Mouse (Mus musculus) G1E (cell line): ENCODE data around the gene Aim2.

Experiments used
- CTCF ChIP-seq: IDR thresholded peaks from 2 replicates; pipeline ENCODE4 v1.5.1; 2012; ENCODE audit warnings: low read depth, low read length, inconsistent platforms, mixed read lengths
- GATA1 ChIP-seq: IDR thresholded peaks from 2 replicates; pipeline ENCODE4 v1.6.1; 2012; ENCODE audit warnings: borderline replicate concordance, low read length, inconsistent platforms, mixed read lengths
- GATA2 ChIP-seq: IDR thresholded peaks from 2 replicates; pipeline ENCODE4 v1.6.1; 2012; ENCODE audit warnings: low read depth, low read length, inconsistent platforms, borderline replicate concordance
- POLR2AphosphoS5 ChIP-seq: IDR thresholded peaks from 2 replicates; pipeline ENCODE4 v1.6.1; 2012; ENCODE audit warnings: low read depth, low read length, inconsistent platforms; ENCODE audit not compliant: insufficient replicate concordance
- TAL1 ChIP-seq: conservative IDR thresholded peaks from 2 replicates; pipeline ENCODE4 v1.6.1; 2012; ENCODE audit warnings: low read depth, low read length, inconsistent platforms, mixed read lengths

- TF ChIP-seq CTCF (no peak), POLR2AphosphoS5 (no peak), TAL1 (no peak), GATA1 (no peak), GATA2 (no peak)
Measured at GRCm38 (mm10) chr1:173377380-173378112, 26.9 kb downstream of the Aim2 start.
